Mouse (Mus musculus): ENCODE measurements at regions not wholly inside any gene's neighbourhood (a gene's known extent, or its start where the extent isn't known, plus 50 kb on each side); places are given as distances from the start of the nearest gene placed in this dataset.
"Not testable (repeated sequence)": the region's sequence is repeated elsewhere in the genome, so short reads cannot be mapped to it uniquely, and the experiment has no call there.

DNA sequence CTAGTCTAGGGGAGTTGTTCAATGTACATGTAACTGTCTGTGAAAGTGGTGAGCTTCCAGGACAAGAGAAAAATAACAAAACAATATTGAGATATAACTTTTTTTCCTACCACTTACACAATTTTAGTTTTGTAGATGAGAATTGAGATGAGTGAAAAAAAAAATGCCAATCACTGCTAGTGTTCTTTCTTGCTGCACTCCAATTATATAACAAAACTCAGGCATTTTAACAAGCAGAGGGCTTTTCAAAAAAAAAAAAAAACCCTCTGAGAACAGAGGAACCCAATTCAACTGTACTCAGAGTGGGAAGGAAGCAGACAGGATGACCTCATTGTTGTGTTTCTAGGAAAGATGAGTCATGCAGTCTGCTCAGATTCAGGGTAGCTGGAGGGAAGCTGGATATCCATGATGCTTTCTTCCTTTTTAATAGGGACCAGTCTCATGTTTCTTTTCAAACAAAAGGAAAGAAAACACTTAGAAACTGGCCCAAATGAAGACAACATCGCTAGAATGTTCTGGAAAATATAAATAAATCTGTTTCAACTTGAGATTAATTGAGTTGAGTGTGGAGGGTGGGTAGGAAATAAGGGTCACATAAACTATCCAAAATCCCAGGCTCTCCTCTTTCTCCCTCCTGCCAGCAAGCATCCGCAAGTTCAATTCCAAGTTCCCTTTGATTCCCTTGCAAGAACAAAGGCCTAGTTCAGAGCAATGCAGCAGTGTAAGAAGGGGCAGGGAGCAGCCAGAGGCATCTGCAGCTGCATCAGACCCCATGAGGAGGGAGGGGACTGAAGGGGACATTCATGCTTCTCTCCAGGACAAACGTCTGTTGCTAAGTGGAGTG lies 250.6 kb downstream of the Trib2 start:
- DNase-seq (ENCODE audit: low spot score) = no peak

DNA sequence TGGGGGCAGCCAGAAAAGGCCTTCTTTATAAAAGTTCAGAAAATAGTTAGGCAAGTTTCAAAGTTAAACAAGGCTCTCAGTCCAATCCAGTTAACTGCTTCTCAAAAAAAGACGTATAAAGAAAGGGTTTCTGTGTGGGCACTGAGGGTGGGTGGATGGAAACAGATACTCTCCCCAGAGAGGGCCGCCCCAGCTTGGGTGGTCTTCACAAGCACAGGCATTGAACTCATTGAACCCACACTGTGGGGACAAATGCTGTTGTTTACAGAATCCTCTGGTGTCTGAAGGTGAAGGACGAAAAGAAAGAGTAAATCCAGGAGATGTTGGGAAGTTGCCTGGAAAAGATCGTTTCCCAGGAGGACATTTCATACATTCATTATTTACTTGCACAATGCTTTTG lies 253.9 kb downstream of the Trib2 start:
- DNase-seq (ENCODE audit: low spot score) = no peak

DNA sequence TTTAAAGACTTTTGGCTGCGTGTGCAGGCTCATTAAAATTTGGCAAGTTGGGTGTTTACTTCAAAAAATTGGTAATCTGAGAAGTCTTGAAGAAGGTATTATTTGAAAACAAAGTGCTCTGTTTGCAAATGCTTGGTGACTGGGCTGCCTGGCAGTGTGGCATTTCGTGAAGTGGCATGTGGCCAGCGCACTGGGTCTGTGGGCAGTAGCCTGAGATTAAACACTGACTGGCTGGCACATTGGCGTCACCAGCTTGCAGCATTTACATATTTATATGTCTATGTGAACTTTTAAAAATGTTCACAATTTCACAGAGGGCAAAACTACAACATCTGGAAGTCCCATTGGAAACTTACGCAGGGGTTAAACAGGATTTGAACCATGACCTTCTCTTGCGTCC lies 261.3 kb downstream of the Trib2 start:
- no peak for DNase-seq (ENCODE audit: low spot score)

DNA sequence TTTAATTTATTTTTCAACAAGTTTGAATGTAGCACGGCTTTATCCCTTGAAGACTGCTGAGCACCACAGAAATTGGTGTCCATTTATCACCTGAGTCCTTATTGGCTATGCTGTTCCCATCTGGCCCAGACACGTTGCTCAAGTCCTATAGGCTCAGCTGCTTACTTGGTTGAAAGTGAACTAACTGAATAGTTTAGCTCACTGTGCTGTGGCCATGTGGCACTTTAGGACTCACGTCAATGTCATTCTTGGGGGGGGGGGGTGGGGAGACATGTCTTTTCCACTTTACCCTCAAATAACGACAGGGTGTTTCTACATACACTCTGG lies 263.1 kb downstream of the Trib2 start:
- DNase-seq (ENCODE audit: low spot score) = no peak

DNA sequence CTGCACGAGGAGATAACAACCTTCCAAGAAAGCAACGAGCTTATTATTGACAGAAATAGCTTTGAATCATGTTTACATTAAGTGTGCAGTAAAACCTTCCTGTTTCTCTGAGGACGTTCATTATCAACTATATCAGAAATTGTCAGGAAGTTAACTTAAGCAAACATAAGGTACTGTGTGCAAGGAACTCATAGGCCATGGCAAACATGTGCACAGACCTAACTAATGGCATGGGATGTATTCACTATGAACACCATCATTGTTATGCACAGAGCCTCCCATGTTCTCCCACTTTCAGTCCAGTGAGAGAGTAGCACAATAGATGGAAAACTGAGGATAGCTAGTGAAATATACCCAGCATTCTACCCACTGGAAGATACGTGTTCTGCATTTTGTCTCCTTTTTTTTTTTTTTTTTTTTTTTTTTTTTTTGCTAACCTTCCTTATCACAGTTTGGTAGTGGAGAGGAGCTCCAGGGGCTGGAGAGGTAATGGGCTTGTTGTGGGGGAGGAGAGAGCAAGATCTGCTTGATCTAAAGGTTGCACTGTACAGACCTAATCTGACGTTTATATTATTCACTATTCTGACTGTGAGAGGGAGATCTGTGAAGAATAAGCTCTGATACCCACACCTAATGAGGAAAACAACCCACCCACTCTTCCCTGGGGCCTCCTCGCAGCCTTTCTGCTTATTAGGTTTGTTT lies 263.6 kb downstream of the Trib2 start:
- DNase-seq (ENCODE audit: low spot score) = no peak

DNA sequence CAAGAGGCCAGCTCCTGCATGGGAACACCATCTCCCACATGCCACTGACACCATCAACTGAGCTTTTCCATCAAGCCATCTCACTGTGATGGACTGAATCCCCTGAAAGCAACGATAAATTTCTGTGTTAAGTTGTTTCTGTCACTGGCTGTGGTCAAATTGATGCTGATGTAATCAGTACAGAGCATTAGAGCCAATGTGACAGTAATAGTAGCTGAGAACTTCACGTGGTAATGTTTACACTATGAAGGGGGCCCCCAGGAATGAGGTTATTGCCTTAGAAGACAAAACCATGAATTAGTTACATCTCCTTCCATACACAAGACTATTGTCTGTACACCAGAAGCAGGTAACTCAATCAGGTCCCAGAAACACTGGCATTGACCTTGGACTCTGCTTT lies 264.5 kb downstream of the Trib2 start:
- DNase-seq (ENCODE audit: low spot score) = no peak

DNA sequence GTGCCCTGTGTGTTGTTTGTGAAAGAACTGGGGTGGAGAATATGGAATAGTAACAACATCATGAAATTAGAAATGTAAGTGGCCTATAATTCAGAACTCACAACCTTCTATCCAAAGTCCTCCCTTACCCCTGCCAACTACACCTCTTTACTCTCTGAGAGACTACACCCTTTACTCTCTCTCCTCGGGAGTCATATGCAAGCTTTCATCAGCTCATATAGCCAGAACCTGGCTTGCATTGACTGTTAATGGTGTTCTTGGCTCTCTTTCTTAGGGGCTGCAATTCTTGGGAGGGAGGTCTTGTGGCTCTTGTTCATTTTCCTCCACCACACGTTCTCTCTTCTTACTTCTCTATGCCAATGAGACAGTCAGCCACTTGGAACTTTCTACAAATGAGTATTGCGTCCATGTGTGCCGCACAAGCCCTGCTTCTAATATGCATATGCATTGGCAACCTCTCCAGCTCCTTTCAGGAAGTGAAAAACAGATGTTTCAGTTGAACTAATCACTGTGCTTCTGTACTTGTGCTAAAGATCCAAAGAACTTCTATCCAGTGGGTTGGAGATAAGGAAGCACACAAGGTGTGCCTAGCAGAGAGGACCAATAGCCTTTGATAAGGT lies 265.3 kb downstream of the Trib2 start:
- DNase-seq (ENCODE audit: low spot score) = no peak

DNA sequence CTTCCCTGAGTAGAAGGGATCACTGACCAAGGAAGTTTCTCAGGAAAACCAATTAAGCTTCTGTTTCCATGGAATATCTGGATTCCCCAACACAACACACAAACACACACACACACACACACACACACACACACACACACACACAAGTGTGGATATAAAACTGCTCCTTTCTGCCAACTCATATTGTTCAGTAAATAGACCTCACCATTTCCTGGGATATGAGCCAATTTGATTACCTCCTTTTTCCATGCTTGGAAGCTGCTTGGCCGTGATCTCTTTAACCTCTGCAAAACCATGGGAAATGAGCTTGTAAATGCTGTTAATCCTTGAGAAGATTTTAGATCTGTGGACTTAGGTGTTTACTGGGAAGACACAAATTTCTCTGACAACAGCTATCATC lies 272.4 kb downstream of the Trib2 start:
- DNase-seq (ENCODE audit: low spot score) = no peak

DNA sequence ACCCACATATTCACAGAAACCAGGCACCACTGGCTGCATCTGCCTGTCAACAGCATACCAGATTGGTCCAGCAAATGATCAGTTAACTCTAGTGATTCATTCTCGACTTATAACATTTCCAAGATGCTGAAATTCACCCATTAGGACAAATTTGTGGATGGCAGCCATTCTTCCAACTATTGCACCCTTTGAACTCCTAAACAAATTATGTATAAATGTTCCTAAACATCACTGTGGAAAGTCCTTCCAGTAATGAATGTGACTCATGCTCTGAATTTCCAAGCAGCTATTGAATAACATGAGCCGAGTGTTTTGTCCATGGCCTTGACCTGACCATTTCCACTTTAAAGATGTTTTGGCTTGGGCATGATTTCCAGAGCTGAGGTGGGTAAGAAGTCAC lies 274.2 kb downstream of the Trib2 start:
- DNase-seq (ENCODE audit: low spot score) = no peak

DNA sequence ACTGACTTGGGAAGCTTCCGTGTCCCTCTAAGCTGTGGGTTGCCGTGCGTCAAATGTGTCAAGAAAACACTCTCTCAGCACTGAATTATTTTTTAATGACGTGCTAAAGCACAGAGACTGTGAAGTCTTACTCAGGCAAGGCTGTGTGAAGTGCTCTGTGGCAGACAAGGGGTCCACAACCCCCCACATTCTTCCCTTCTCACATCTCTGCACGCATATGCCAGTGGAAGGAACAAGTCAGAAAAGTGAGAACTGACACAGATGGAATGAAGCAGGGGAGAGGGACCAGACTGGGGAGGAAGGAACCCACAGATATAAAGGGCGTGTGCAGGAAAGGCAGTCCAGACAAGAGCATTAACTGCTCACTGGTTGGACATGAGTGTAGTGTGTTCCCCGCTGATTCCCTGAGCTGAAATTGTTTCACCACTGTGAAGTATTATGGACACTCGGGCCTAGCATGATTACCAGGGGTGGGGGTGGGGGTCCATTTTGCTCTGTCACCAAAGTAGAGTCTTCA lies 279.8 kb downstream of the Trib2 start:
- no peak for DNase-seq (ENCODE audit: low spot score)

DNA sequence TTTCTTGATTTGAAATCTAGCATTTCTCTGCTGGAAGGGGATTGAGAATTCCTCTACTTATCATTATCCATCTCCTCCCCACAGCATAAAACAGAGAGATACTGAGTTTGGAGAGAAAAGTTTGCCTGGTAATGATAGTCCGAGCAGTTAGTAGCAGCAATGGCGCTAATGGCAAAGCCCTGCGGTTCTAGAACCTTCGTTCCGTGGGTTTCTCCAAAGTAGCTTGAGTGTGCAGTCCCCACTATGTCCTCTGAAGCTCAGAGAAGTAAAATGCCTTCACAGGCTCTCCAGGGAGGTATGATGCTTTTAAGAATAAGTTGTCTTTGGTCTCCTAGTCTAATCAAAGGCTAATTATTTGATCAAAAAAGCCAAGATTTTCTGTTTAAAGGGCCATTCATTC lies 280.5 kb downstream of the Trib2 start:
- no peak for DNase-seq (ENCODE audit: low spot score)

DNA sequence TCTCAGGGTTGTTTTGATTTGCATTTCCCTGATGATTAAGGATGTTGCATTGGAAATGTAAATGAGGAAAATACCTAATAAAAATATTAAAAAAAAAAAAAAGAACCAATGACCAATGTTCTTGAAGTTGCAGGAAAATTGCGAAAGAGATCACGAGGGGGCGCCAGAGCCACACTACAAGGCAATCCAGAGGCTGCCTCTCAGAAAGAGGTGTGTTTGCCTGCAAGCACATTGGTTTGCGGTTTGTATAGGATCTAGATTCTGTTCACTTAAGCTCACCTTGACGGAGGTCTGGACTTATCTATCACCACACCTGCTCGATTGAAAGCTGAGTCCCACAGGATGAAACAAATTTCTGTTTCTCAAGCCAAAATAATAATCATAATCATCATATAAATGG lies 280.9 kb downstream of the Trib2 start:
- DNase-seq (ENCODE audit: low spot score) = peak; percentile 79

DNA sequence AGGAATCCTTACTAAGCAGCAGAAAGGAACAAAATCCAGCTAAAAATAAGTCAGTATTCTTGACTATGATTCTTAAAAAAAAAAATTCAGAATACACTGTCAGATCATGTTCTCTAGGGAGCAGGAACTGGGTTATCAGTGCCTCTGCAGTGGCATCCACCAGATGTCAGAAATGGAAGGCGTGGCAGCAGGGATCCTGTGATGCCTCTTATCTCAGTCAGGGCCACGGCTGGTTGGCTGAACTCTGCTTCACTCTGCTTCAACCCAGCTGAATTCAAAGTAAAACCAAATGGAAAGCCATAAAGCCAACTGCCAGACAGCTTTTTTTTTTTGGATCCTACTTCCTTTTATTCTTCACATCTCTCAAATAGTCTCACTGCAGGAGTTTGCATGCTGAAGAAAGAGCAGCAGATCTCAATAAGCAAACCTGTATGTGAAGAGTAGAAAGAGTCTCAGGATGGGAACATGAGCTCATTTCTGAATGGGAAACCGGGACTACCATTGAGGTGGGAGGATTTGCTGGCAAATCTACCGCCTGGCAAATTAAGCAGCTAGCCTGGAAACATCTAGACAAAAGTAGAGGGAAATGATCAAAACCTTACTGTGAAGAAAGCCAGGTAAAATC lies 295.8 kb downstream of the Trib2 start:
- DNase-seq (ENCODE audit: low spot score) = no peak

DNA sequence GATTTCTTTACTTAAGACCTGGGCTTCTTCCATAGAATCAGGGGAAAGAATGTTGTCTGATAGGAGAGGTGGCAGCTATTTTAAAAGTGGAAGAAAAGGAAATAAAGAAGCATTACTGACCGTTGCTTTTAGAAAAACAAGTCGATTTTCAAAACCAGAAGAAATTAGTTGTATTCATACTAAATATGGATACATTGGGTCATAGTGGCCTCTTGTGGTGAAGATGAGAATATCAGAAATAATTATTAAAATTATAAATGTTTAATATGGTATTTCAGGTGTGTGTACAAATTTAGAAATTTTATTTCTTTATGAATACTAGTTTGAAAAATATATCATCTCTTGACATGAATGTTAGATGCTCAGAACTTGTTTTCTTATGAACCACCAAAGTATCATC lies 304.7 kb downstream of the Trib2 start:
- no peak for DNase-seq (ENCODE audit: low spot score)

DNA sequence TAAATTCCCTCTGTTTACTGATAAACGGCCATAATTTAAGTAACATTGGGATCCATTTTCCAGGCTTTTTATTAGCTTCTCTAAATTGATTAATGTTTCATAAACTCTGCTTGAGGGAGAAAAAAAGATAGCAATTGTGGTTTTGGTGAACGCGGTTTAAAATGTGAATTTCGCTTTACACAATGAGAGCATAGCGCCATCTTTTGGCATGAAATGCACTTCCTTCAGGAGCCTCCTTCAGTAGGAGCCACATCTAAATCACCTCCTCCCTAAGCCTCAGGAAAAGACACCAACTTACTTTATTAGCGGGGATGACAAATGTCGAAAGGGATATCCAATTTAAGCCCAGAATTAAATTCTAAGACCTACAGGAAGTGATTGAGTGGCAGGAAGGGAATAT lies 309.1 kb downstream of the Trib2 start:
- DNase-seq (ENCODE audit: low spot score) = no peak

DNA sequence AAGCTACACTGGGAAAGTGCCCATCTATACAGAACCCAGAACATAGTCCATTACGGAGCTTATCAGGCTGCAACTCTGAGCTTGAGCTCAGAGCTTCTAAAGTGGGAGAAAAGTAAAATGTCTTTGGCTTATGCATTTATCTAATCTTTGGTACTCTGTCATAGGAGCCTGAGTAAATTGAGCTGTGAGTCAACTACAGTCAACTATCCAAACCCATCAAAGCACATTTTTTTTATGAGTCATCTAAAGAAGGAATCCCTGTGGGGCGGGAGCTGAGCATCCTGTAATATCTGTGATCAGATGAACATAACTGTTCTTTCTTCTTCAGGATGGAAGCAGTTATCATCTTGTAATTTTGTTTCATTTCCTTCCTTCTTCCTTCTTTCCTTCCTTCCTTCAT lies 323.1 kb downstream of the Trib2 start:
- no peak for DNase-seq (ENCODE audit: low spot score)

DNA sequence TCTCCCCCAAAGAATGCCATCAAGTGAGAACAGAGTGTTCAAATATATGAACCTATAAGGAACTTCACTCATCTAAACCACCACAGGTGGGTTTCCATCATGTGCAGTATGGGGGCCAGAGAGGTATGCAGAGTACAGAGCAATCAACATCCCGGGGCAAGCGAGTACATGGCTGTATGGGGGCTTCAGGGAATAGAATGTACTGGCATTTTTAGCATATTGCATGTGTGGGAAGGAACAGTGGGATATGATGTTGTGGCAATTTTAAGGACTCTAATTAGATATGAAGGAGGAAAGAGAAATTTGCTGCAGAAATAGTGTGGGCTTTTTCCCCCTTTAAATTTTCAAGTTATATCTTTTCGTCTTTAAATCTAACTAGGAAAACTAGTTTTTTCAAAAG lies 344.0 kb downstream of the Trib2 start:
- DNase-seq (ENCODE audit: low spot score) = no peak

DNA sequence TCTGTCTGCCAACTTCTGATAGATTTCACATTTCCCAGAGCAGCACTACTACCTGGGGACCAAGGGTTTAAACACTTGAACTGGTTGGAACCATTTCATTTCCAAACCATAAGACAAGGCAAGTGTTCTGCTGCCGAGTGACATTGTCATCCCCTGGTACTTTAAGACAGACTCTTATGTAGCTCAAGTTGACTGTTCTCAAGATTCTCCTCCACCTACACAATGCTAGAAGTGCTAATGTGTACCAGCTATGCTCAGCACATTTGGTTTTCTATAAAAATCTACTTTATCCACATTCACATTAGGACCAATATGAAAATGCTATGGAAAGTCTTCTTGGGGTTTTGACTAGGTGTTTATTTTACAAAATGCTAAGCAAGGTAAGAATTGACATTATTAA lies 357.3 kb downstream of the Trib2 start:
- no peak for DNase-seq (ENCODE audit: low spot score)

DNA sequence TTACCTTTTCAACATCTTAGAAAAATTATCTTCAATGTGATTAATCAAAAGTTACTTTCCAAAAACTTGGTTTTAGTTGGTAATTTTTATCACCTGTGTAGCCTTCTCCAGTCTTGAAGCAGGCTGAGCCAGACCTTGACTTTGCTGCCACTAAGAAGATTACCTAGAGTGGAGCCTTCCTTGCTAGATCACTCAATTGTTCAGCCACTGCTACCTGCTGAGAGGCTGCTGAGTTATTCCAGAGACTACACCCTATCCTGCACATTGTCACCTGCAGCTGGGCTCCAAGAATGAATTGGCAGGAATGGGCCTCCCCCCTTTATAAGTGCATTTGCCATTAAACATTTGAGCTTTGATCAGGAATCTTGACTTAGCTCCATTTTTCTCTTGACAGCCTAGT lies 360.4 kb downstream of the Trib2 start:
- DNase-seq (ENCODE audit: low spot score) = not testable (repeated sequence)

DNA sequence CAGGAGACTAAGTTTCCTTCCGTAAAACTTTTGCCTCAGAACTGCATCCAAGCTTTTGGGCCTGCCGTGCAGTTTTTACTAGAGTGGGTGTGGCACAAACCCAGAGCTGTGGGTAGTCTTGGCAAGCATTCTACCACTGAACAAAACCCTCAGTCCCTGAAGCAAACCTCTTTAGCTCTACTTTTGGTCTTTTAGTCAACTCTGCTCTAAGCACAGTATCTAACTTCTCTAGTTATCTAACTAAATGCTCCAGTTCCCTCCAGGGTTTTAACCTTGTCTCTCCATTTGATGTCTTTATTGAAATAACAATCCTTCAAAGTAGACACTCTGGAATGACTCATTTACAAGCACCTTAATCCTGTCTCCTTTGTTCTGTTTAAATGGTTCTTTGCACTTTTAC lies 361.0 kb downstream of the Trib2 start:
- no peak for DNase-seq (ENCODE audit: low spot score)

DNA sequence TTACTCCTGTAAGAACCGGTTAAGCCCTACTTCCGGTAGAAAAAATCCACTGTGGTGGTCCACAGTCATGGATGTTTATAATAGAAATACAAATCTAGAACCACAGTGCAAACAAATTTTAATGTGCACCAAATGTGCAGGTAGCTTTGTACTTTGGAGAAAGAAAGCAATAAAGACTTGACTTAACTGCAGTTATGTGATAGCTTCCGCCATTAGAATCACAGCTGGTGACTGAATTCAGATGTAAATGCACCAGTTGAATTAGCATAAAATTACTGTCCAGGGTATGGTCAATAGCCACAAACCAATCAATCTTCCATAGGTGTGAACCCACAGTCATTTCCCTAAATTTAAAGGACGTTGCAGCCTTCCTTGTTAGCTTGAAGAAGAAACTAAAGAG lies 367.2 kb downstream of the Trib2 start:
- DNase-seq (ENCODE audit: low spot score) = no peak

DNA sequence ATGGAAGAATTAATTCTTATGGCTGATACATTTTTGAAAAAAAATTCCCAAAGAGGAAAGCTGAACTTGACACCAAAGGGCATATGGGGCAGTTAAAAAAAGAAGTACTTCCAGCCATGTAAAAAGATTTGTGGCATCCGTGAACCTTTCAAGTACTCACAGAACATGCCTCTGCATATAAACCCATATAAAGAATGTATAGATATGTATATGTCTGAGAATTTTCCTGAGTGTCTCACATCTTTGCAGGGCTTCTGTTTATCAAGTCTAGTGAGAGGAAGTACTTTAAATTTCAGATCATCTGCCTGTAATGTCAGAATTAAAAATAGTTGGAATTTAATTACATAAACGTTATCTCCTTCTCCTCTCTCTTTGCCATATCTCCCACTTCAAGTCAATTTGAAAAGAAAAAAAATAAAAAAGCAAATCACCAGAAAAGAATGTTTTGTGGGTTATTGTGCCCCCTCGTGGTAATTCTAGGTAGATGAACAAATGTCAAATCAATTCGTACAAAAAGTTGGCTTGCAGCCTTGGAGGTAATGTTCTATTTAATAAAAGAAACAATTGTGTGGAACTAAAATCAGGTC lies 400.4 kb downstream of the Trib2 start:
- DNase-seq (ENCODE audit: low spot score) = no peak
